Mouse (Mus musculus): Measurements from ENCODE around the gene Shroom4.
"Not testable (repeated sequence)": the region's sequence is repeated elsewhere in the genome, so short reads cannot be mapped to it uniquely, and the experiment has no call there.

Shroom4 gene

GRCm38 (mm10) chrX:6399626-6400397 is at the start of gene Shroom4:
Shroom4 (plus strand) TSS chrX:6399854.
- peak; percentile 1 for DNase-seq (ENCODE audit: low spot score)

GRCm38 (mm10) chrX:6356876-6357275 is 42.8 kb upstream of the Shroom4 start:
- DNase-seq (ENCODE audit: low spot score), result no peak

GRCm38 (mm10) chrX:6357503-6358114 is 42.0 kb upstream of the Shroom4 start:
- no peak for DNase-seq (ENCODE audit: low spot score)

- DNase-seq (ENCODE audit: low spot score), result no peak
Measured at GRCm38 (mm10) chrX:6368822-6369221, 30.8 kb upstream of the Shroom4 start.

GRCm38 (mm10) chrX:6370706-6371105 is 28.9 kb upstream of the Shroom4 start:
- no peak for DNase-seq (ENCODE audit: low spot score)

GRCm38 (mm10) chrX:6393861-6394260 is 5.8 kb upstream of the Shroom4 start:
- DNase-seq (ENCODE audit: low spot score), result no peak

GRCm38 (mm10) chrX:6399193-6399592 is 461 bp upstream of the Shroom4 start:
- DNase-seq (ENCODE audit: low spot score), result no peak

- DNase-seq (ENCODE audit: low spot score), result no peak
Measured at GRCm38 (mm10) chrX:6400398-6401020, 855 bp downstream of the Shroom4 start.

GRCm38 (mm10) chrX:6402921-6403320 is 3.3 kb downstream of the Shroom4 start:
- no peak for DNase-seq (ENCODE audit: low spot score)

GRCm38 (mm10) chrX:6409114-6409513 is 9.5 kb downstream of the Shroom4 start:
- no peak for DNase-seq (ENCODE audit: low spot score)

GRCm38 (mm10) chrX:6415412-6415811 is 15.8 kb downstream of the Shroom4 start:
- DNase-seq (ENCODE audit: low spot score), result no peak

GRCm38 (mm10) chrX:6415936-6416335 is 16.3 kb downstream of the Shroom4 start:
- DNase-seq (ENCODE audit: low spot score), result no peak

- DNase-seq (ENCODE audit: low spot score), result no peak
Measured at GRCm38 (mm10) chrX:6418140-6418539, 18.5 kb downstream of the Shroom4 start.

GRCm38 (mm10) chrX:6435260-6435659 is 35.6 kb downstream of the Shroom4 start:
- DNase-seq (ENCODE audit: low spot score), result no peak

- DNase-seq (ENCODE audit: low spot score), result no peak
Measured at GRCm38 (mm10) chrX:6446422-6446821, 46.8 kb downstream of the Shroom4 start.

- no peak for DNase-seq (ENCODE audit: low spot score)
Measured at GRCm38 (mm10) chrX:6448001-6448400, 48.3 kb downstream of the Shroom4 start.

GRCm38 (mm10) chrX:6453220-6453619 is 53.6 kb downstream of the Shroom4 start:
- no peak for DNase-seq (ENCODE audit: low spot score)

GRCm38 (mm10) chrX:6469251-6469650 is 69.6 kb downstream of the Shroom4 start:
- DNase-seq (ENCODE audit: low spot score), result not testable (repeated sequence)

GRCm38 (mm10) chrX:6472563-6472962 is 72.9 kb downstream of the Shroom4 start:
- DNase-seq (ENCODE audit: low spot score), result not testable (repeated sequence)

- no peak for DNase-seq (ENCODE audit: low spot score)
Measured at GRCm38 (mm10) chrX:6475177-6475576, 75.5 kb downstream of the Shroom4 start.

- DNase-seq (ENCODE audit: low spot score), result no peak
Measured at GRCm38 (mm10) chrX:6482268-6482667, 82.6 kb downstream of the Shroom4 start.

GRCm38 (mm10) chrX:6483817-6484216 is 84.2 kb downstream of the Shroom4 start:
- DNase-seq (ENCODE audit: low spot score), result no peak

- no peak for DNase-seq (ENCODE audit: low spot score)
Measured at GRCm38 (mm10) chrX:6490433-6490832, 90.8 kb downstream of the Shroom4 start.

Measured in c-Kit-positive CD71-positive TER-119-positive erythroid progenitor cells, embryonic 14.5 days (primary cell).